Mouse (Mus musculus) spleen, embryonic (tissue): ENCODE data around the gene Spry2.

Experiments used
- CTCF ChIA-PET: fragments of 350-600 bp; sonication (Branson Sonifier 250); formaldehyde crosslinking; loops from one replicate; lab custom pipeline; 2022; lab: Charles Lee

The Spry2 gene

GRCm38 (mm10) chr14:105896791-105897568 lies at the start of gene Spry2:
Spry2 (minus strand) TSS chr14:105896819.
- CTCF ChIA-PET, result no interaction called here

GRCm38 (mm10) chr14:105941353-105941752 lies 44.7 kb upstream of the Spry2 start:
- CTCF ChIA-PET, result no interaction called here

GRCm38 (mm10) chr14:105926726-105927125 lies 30.1 kb upstream of the Spry2 start:
- CTCF ChIA-PET, result no interaction called here

GRCm38 (mm10) chr14:105925305-105925704 lies 28.7 kb upstream of the Spry2 start:
- CTCF ChIA-PET, result no interaction called here

GRCm38 (mm10) chr14:105924712-105925111 lies 28.1 kb upstream of the Spry2 start:
- CTCF ChIA-PET, result no interaction called here

DNA sequence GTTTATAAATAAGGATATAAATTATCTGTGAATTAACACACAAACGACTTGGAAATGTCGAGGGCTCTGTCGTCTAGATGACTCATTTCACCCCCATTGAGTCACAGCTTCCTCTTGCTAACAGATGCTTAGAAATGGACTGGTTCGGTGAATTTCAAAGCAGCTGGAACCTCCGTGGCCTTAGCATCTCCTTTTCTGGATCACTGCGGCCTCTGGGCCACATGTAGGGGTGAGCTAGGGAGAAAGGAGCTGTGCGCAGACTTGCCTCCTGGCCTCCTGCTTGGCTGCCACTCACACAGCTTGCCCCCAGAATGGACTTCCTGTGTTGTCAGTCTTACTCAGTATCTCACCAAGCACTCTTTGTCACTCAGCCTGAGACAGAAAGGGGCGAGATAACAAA lies 26.3 kb upstream of the Spry2 start:
- CTCF ChIA-PET, result no interaction called here

- CTCF ChIA-PET, result no interaction called here
Observed at GRCm38 (mm10) chr14:105922427-105922826, 25.8 kb upstream of the Spry2 start.

DNA sequence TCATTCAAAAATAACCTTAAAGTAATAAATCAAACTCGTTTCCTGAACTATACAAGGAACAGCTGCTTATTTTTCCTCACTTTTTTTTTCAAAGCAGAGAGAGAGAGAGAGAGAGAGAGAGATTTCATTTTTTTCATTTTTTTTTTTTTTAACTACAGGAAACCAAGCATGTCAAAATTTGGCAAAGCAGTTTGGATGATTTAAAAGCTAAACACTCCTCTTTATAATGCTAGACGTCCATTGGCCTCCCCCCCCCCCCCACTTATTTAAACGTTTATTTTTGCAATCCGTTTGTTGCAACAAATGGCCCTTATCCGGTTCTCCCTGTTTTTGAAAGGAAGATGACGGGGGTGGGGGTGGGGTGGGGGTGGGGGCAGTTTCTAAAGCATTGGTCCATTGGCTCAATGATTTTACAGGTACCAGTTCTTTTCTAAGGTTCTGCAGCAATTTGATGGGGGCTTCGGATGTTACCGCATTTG lies 24.6 kb upstream of the Spry2 start:
- CTCF ChIA-PET, result no interaction called here

GRCm38 (mm10) chr14:105920395-105921216 lies 24.0 kb upstream of the Spry2 start:
- CTCF ChIA-PET, result no interaction called here

DNA sequence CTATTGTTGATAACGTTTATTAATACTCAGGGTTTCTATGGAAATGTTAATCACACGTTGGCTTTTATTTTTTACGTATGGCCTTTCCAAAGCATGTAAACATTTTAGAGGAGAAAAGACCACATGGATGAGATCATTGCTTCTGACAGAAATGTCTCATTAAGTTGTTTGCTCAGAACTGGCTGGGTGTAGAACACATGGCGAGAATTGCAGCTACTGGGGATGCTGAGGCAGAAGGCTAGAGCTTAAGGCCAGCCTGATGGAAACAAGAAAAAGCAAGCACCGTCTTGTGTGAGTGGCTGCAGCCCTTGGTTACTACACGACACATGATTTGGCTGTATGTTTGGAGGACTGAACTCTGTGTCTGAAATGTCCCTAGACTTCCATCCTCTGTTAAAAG lies 10.6 kb upstream of the Spry2 start:
- CTCF ChIA-PET, result no interaction called here

- CTCF ChIA-PET, result no interaction called here
Observed at GRCm38 (mm10) chr14:105905935-105906334, 9.3 kb upstream of the Spry2 start.

DNA sequence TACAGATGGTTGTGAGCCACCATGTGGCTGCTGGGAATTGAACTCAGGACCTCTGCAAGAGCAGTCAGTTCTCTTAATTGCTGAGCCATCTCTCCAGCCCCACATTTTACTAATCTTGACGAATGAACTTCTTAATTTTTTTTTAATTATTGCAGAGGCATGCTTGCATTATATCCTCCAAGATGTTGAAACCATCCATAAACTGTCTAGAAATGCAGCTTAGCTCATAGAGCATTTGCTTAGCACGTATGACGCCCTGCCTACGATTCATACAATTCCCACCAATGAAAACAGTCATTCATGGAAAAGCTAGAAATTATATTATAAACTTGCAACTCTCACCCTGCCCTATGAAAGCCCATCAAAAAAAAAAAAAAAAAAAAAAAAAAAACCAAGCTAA lies 8.9 kb upstream of the Spry2 start:
- CTCF ChIA-PET, result no interaction called here

DNA sequence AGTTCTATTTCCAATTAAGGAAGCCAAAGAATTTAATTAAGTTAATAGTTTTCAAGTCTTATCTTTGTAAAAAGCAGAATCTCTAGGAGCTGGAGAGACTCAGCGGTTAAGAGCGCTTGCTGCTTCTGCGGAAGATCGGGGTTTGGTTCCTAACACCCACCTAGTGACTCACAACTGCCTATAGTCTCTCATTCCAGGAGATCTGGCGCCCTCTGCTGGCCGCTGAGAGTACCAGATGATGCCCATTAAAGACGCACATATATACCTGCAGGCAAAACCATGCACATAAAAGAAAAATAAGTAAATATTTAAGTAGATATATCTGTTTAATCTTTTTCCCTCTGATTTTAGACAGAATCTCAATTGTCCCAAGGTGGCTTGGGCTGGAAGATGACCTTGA lies 6.2 kb upstream of the Spry2 start:
- CTCF ChIA-PET, result interaction anchor here (0.7 kb wide), 1 partner anchor 589 kb away, joined by 5 read pairs; no protein-coding TSS in a partner anchor

DNA sequence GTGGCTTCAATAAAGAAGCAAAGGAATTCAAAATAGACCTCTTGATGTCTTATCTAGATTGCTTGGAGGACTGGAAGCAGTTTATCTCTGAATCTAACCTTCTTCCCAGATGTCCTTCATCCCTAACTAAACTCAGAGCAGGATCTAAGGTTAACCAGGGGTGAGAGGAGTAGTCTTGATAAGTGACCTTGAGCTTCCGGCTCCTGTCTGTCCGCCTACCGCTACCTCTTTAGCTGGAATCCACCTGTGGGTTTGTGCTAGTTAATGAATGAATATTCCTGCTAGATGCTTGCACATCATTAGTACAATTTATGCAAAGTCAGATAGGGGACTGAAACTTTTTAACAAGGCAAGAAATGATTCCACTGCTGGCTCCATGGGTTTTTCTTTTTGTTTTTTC lies 4.2 kb upstream of the Spry2 start:
- CTCF ChIA-PET, result interaction anchor here (0.6 kb wide), 1 partner anchor 89 kb away, joined by 3 read pairs; no protein-coding TSS in a partner anchor

DNA sequence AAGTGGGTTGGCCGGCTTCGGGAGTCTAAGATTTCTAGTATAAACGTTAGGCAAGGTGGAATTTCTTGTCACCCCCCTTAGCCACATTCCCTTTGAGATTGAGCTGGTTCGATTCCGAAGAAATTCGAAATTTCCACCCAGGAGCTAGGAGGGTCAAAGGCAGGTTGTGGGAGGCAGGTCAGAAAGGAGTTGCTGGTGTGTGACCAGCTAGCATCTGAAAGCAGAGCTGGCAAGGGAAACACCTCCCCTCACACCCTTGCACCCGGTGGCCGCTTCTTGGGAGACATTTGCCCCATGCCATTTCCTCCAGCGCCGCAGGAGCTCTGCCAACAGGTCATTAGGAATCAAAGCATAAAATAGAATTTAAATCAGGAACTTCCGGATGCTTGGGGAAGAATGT lies 2.5 kb upstream of the Spry2 start:
- CTCF ChIA-PET, result no interaction called here

DNA sequence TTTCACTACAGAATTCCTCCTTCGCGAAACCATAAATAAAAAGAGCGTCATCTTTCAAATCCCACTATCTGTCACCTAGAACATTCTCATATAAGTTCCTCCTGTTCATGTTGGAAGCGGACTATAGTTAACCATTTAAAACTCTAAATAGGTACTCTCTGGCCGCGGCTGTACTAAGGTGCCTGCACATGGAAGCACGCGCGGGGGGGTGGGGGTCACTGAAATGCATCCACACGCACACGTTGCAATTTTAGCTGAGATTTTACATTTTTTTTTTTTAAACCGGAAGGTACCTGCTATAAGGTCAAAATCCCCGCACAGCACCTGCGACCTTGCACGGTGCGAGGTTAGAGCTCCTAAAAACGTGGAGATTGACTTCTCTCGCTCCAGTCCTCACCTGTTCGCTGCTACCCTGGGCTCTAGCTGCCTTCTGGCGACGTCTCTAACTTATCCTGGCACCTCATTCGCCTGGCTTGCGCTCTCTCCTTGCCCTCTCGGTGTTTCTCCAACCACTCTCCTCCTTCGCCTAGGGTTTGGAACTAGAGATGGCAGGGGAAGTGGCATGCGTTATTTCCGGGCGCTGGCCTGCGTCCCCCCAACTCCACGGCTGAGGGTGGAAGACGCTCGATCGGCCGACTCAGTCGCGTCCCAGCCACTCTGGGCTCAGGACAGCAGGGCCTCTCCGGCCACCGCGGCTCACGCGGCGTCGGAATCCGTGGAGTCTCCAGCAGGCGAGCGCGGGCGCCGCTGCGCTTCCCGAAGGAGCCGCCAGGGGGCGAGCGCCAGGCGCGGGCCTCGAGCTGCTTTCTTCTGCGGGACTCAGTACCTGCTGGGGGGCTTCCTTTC lies 1.9 kb upstream of the Spry2 start:
- CTCF ChIA-PET, result no interaction called here

DNA sequence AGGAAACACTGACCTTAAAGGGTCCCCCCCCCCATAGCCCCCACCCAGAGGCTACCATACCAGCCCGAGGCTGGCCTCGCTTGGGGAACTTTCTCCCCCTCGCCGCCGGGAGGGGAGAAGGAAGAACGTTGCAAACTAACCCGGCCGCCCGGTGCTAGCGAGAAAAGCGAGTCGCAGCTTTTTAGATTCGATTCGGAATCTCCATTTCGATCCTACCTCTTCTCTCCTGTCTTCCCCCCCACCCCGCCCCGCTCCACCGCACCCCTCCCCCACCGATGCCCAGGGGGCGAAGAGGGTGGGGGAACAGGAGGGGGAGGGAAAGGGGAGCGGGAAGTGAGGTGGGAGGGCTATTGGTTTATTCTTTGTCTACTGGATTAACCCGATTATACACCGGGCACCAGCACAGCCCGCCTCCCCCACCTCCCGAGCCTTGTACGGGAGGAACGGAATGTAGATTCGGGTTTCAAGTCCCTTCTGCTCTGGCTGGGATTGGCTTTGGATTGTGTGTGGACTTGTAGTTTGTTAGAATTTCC lies 1.0 kb upstream of the Spry2 start:
- CTCF ChIA-PET, result no interaction called here

DNA sequence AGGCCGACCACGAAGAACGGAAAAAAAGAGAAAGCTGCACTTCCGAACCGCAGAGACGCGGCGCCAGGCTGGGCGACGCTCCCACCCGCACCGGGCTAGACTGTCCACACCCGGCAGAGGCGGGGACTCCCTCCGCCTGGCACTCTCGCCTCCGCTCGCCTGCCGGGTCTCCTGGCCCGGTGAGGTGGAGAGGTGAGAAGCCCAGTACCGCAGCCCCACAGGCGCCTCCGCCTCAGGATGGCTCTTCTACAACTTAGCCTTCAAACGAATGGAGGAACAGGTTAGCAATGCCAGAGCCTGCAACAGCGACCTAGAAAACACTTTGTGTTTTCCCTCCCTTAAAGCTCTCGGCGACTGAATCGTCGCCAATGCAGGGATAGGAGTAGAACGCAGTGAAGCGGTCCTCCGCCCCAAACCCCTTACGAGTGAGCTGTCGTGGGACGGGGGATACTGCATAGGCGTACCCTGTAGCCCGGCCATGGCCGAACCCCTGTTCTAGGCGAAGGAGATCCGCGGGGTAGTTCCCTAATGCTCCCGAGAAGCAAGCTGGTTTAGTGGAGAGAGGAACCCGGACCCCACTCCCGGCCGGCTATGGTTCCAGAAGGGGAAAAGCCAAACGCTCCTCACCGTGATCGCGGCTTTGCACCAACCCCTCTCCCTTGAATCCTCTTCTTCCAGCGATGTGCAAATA lies 513 bp downstream of the Spry2 start:
- CTCF ChIA-PET, result no interaction called here

GRCm38 (mm10) chr14:105894971-105895873 lies 1.4 kb downstream of the Spry2 start:
- CTCF ChIA-PET, result no interaction called here

DNA sequence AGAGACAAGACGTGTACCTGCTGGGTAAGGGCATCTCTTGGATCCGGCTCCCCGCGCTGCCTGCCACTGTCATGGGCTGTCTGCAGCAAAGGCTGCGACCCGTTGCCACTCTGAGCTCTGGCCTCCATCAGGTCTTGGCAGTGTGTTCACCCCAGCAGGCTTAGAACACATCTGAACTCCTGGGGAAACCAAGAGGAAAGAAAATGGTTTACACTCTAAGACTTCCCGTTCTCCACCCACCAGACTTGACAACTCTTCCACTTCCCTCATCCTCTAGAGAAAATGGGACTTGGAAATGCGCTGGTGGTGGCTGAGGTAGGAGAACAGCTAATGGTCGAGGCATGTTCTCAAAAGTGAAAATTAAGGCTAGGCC lies 3.0 kb downstream of the Spry2 start:
- CTCF ChIA-PET, result no interaction called here
